Mouse (Mus musculus) heart, embryonic 12.5 days (tissue): ENCODE results near the gene Src. TPM values are rescaled to one million over a fixed set of nuclear protein-coding genes. Genes with fewer than 3 reads are reported as not detected.

Source experiments
- ATAC-seq: fragments of 200-750 bp; cut with Nextera tagmentation; 2 replicates; pipeline ENCODE4 v1.8.0; 2017; ENCODE audit warnings: moderate TSS enrichment, moderate library complexity; ENCODE audit not compliant: insufficient number of reproducible peaks, low FRiP score
- H3K27ac ChIP-seq: fragments of 300-500 bp; sonication (generic); 2 replicates; pipeline ENCODE4 v1.5.1; 2016; ENCODE audit warnings: mild to moderate bottlenecking, moderate library complexity; ENCODE audit not compliant: poor library complexity, severe bottlenecking
- H3K27me3 ChIP-seq: fragments of 300-500 bp; sonication (generic); replicated peaks from 2 replicates; pipeline ENCODE4 v1.6.1; 2016; ENCODE audit warnings: mild to moderate bottlenecking, moderate library complexity
- H3K36me3 ChIP-seq: fragments of 300-500 bp; sonication (generic); 2 replicates; pipeline ENCODE4 v1.6.1; 2016; ENCODE audit warnings: mild to moderate bottlenecking, moderate library complexity
- H3K4me1 ChIP-seq: fragments of 300-500 bp; sonication (generic); replicated peaks from 2 replicates; pipeline ENCODE4 v1.6.1; 2016; ENCODE audit warnings: mild to moderate bottlenecking
- H3K4me2 ChIP-seq: fragments of 300-500 bp; sonication (generic); 2 replicates; pipeline ENCODE4 v1.6.1; 2016; ENCODE audit warnings: mild to moderate bottlenecking, moderate library complexity
- H3K4me3 ChIP-seq: fragments of 300-500 bp; sonication (generic); 2 replicates; pipeline ENCODE4 v1.5.1; 2016; ENCODE audit warnings: mild to moderate bottlenecking
- H3K9ac ChIP-seq: fragments of 300-500 bp; sonication (generic); 2 replicates; pipeline ENCODE4 v1.6.1; 2016; ENCODE audit warnings: mild to moderate bottlenecking, moderate library complexity
- H3K9me3 ChIP-seq: fragments of 300-500 bp; sonication (generic); replicated peaks from 2 replicates; pipeline ENCODE4 v1.6.1; 2016; ENCODE audit warnings: mild to moderate bottlenecking, moderate library complexity
- WGBS: fragments of 180-500 bp; shearing (Covaris S2); methylation state at CpG from one replicate; pipeline ENCODE4 v1.1.7; 2016; 5-methylcytosine and 5-hydroxymethylcytosine counted together
- polyA plus RNA-seq: library from polyadenylated mRNA; unstranded; fragments of >200 nt; fragmentation: Nextera tagmentation; extraction: Ambion mirVana; gene quantifications from 2 replicates; pipeline ENCODE4 v1.2.1, GENCODE M21; 2016

The Src gene
- polyA plus RNA-seq, 1 experiment from 2014 or later: 10.9 TPM

- no peak overlapping the region for H3K9ac ChIP-seq
- H3K36me3 ChIP-seq: peaks cover 40% of the 10 kb centered on the region
- H3K4me1 ChIP-seq: peaks cover 43% of the 10 kb centered on the region
- H3K4me2 ChIP-seq: no peak overlapping the region
- H3K4me3 ChIP-seq: no peak overlapping the region
- no peak overlapping the region for H3K27ac ChIP-seq
- no peak for ATAC-seq
- WGBS: 80% methylated on average over 3 of the region's 3 CpGs
- no peaks in the 10 kb centered on the region for H3K27me3 ChIP-seq
- H3K9me3 ChIP-seq: peaks cover 4% of the 10 kb centered on the region; the same call in 1 of the 2 replicates
Measured at GRCm38 (mm10) chr2:157437123-157437522, 18.9 kb downstream of the Src start.

DNA sequence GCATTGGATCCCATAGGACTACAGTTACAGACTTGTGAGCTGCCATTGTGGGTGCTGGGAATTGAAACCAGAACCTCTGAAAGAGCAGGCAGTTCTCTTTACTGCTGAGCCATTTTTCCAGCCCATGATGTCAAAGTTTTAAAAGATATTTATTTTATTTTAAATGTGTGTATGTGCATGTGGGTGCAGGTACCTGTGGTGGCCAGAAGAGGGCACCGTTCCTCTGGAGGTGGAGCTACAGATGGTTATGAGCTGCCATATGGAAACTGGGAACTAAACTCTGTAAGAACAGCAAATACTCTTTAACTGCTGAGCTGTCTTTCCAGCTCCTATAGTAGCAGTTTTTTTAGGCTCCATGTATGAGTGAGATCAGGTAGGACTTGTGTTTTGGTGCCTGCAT is 23.1 kb downstream of the Src start:
- no peak overlapping the region for H3K4me3 ChIP-seq
- peaks cover 4% of the 10 kb centered on the region; the same call in 1 of the 2 replicates for H3K9me3 ChIP-seq
- WGBS: 89% methylated on average over 1 of the region's 1 CpGs
- ATAC-seq: no peak
- no peaks in the 10 kb centered on the region for H3K27me3 ChIP-seq
- H3K4me2 ChIP-seq: no peak overlapping the region
- H3K9ac ChIP-seq: no peak overlapping the region
- peaks cover 4% of the 10 kb centered on the region for H3K4me1 ChIP-seq
- H3K27ac ChIP-seq: no peak overlapping the region
- H3K36me3 ChIP-seq: peaks cover 52% of the 10 kb centered on the region

GRCm38 (mm10) chr2:157447297-157448158 is 29.3 kb downstream of the Src start:
- ATAC-seq: no peak
- H3K27ac ChIP-seq: no peak overlapping the region
- H3K4me3 ChIP-seq: no peak overlapping the region
- no peak overlapping the region for H3K9ac ChIP-seq
- peaks cover 21% of the 10 kb centered on the region for H3K36me3 ChIP-seq
- no peaks in the 10 kb centered on the region for H3K27me3 ChIP-seq
- no peak overlapping the region for H3K4me2 ChIP-seq
- 40% methylated on average over 15 of the region's 15 CpGs for WGBS
- peaks cover 9% of the 10 kb centered on the region for H3K4me1 ChIP-seq
- H3K9me3 ChIP-seq: no peaks in the 10 kb centered on the region; the same call in 1 of the 2 replicates

DNA sequence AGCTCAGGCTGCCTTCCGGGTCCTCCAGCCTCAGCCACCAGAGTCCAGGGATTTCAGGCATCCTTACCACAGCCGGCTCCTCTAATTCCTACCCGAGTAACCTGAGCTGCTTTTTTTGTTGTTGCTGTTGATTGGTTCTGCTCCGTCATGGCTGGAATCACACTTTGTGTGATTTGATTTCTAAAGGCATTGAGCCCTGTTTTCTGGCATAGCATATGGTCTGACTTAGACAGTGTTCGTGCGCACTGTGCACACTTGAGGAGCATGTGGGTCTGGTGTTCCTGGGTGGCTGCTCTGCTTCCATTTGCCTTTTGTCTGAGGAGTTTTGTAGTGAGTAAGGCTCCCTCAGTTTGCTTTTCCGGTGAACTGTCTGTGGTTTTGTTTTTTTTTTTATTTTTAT is 30.1 kb downstream of the Src start:
- ATAC-seq: no peak
- Histone ChIP-seq H3K9me3 (no peaks in the 10 kb centered on the region; the same call in 1 of the 2 replicates), H3K4me2 (no peak overlapping the region), H3K4me3 (no peak overlapping the region), H3K36me3 (peaks cover 19% of the 10 kb centered on the region), H3K27ac (no peak overlapping the region), H3K9ac (no peak overlapping the region), H3K4me1 (peaks cover 9% of the 10 kb centered on the region), H3K27me3 (no peaks in the 10 kb centered on the region)
- WGBS: 87% methylated on average over 7 of the region's 7 CpGs

DNA sequence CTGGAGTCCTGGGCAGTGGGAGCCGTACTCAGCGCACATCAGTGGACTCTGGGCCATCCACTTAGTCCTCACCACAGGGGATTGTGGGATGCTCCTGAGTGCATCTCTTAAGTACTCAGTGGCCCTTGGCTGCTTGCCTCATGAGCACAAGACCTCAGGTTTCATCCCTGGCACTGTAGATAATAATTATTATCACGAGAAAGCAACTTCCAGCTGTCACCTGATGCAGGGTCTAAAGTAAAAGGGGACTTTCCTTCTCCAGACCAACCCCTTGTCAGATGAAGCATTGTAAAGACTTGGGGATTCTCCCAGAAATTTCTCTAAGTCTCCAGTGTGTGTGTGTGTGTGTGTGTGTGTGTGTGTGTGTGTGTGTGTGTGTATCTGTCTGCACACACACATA is 32.7 kb downstream of the Src start:
- 77% methylated on average over 3 of the region's 3 CpGs for WGBS
- no peaks in the 10 kb centered on the region for H3K27me3 ChIP-seq
- no peak for ATAC-seq
- H3K36me3 ChIP-seq: peaks cover 14% of the 10 kb centered on the region
- no peak overlapping the region for H3K27ac ChIP-seq
- no peak overlapping the region for H3K4me2 ChIP-seq
- peaks cover 9% of the 10 kb centered on the region for H3K4me1 ChIP-seq
- H3K9me3 ChIP-seq: no peaks in the 10 kb centered on the region; the same call in 1 of the 2 replicates
- H3K9ac ChIP-seq: no peak overlapping the region
- H3K4me3 ChIP-seq: no peak overlapping the region

GRCm38 (mm10) chr2:157451372-157452040 is 33.3 kb downstream of the Src start:
- no peaks in the 10 kb centered on the region; the same call in 1 of the 2 replicates for H3K9me3 ChIP-seq
- H3K27me3 ChIP-seq: no peaks in the 10 kb centered on the region
- no peak overlapping the region for H3K4me3 ChIP-seq
- H3K27ac ChIP-seq: no peak overlapping the region
- H3K4me2 ChIP-seq: no peak overlapping the region
- H3K9ac ChIP-seq: 0 out of 2 replicates have a peak overlapping the region, but pooled peaks have one; percentile 17
- WGBS: 74% methylated on average over 7 of the region's 7 CpGs
- H3K36me3 ChIP-seq: peaks cover 14% of the 10 kb centered on the region
- peaks cover 11% of the 10 kb centered on the region for H3K4me1 ChIP-seq
- ATAC-seq: no peak

DNA sequence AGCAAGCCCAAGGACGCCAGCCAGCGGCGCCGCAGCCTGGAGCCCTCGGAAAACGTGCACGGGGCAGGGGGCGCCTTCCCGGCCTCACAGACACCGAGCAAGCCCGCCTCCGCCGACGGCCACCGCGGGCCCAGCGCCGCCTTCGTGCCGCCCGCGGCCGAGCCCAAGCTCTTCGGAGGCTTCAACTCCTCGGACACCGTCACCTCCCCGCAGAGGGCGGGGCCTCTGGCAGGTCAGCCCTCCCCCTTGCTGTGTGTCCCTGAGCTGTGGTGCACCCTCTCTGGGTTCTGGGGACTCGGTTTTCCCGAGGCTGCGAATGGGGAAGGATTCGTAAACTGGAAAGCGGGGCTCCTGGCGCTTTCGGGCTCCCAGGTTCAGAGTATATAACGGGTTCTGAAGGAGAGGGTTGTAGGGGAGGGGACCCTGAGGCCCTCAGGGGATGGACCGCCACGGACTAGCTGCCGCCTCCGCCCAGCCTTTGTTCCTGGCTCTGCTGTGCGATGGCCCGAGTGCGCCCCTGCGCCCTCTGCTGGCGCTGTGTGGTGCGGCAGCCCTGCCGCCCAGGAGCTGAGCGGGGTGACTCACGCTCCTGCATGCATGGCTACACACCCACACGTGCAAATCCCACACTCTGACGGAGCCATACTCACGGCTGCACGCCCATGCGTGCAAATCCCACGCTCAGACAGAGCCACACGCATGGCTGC is 39.0 kb downstream of the Src start:
- Histone ChIP-seq H3K4me1 (peaks cover 29% of the 10 kb centered on the region), H3K36me3 (peaks cover 15% of the 10 kb centered on the region), H3K9ac (peak overlapping the region; percentile 68), H3K9me3 (no peaks in the 10 kb centered on the region), H3K4me2 (peak overlapping the region; percentile 83), H3K27ac (0 out of 2 replicates have a peak overlapping the region, but pooled peaks have one; percentile 11), H3K27me3 (no peaks in the 10 kb centered on the region), H3K4me3 (peak overlapping the region; percentile 43)
- 1% methylated on average over 56 of the region's 56 CpGs for WGBS
- ATAC-seq: peak; percentile 88

DNA sequence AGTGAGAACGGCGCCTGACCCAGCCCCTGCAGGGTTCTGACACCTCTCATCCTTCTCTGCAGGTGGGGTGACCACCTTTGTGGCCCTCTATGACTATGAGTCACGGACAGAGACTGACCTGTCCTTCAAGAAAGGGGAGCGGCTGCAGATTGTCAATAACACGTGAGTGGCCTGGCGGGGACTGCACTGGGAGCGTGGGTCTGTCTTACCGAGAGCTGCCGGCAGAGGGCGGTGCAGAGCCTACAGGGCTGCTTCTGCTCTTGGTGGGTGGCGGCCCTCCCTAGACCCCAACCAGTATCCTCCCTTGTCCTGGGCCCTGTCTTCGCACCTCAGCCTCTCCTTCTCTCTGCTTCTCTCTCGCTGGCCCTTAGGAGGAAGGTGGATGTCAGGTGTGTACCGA is 40.2 kb downstream of the Src start:
- Histone ChIP-seq H3K9me3 (no peaks in the 10 kb centered on the region), H3K27me3 (no peaks in the 10 kb centered on the region), H3K27ac (no peak overlapping the region), H3K4me2 (peak overlapping the region; percentile 83), H3K36me3 (peaks cover 24% of the 10 kb centered on the region), H3K4me3 (no peak overlapping the region), H3K4me1 (peaks cover 37% of the 10 kb centered on the region), H3K9ac (no peak overlapping the region)
- 15% methylated on average over 14 of the region's 14 CpGs for WGBS
- no peak for ATAC-seq

GRCm38 (mm10) chr2:157459736-157460135 is 41.5 kb downstream of the Src start:
- Histone ChIP-seq H3K4me1 (peaks cover 50% of the 10 kb centered on the region), H3K4me3 (no peak overlapping the region), H3K27me3 (no peaks in the 10 kb centered on the region), H3K27ac (no peak overlapping the region), H3K9me3 (no peaks in the 10 kb centered on the region), H3K36me3 (peaks cover 25% of the 10 kb centered on the region), H3K4me2 (no peak overlapping the region), H3K9ac (no peak overlapping the region)
- ATAC-seq: no peak
- WGBS: 31% methylated on average over 5 of the region's 5 CpGs

- peak; percentile 27; the same call in 1 of the 2 replicates for ATAC-seq
- H3K4me1 ChIP-seq: peaks cover 49% of the 10 kb centered on the region
- WGBS: 62% methylated on average over 20 of the region's 20 CpGs
- H3K9ac ChIP-seq: no peak overlapping the region
- no peak overlapping the region for H3K4me3 ChIP-seq
- H3K27me3 ChIP-seq: no peaks in the 10 kb centered on the region
- no peak overlapping the region for H3K4me2 ChIP-seq
- peaks cover 48% of the 10 kb centered on the region for H3K36me3 ChIP-seq
- H3K27ac ChIP-seq: peak overlapping the region; percentile 76
- no peaks in the 10 kb centered on the region for H3K9me3 ChIP-seq
Measured at GRCm38 (mm10) chr2:157462776-157463710, 44.8 kb downstream of the Src start.
